Mouse (Mus musculus): Measurements from ENCODE around the gene Dscam.
A peak's percentile ranks its signal among the peaks of the same experiment; 100 is the strongest.

The Dscam gene

DNA sequence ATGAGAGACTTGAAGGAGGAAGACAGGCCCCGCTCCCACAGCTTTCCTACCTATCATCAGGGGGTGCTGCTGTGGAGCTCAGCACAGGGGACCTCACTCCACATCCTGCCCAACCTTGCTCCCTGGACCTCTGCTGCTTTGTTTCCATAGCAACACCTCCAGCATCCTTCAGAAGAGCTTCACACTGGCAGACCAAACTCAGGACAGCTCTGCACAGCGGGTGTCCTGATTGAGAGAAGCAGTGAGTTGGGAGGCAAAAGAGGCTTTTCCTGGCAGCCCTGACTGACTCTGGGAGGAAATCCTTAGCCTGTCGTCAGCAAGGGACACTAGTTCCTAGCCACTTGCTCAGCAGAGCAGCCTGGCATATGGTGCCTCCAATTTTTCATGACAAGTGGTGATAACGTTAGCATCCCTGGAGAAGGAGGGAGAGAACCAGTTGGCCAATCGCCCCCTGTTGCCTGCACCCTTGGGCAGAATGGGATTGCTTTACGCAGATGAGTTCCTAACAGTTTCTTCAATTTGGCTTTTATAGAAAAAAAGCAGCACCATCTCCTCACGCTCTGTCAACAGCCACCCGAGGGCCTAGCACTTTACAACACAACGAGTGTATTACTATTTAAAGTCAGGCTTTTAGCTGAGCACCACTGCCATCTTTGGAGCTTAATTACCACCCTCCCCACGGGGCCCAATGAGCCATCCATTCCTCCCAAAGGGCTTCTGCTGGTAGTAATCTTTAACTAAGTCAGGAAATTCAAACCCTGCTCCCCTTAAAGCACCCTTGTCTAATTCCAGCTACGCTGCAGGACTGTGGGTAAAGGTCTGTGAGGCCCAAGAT is 224.9 kb downstream of the Dscam start:
- no peak for DNase-seq (ENCODE audit: low spot score in 2 of 2)

DNA sequence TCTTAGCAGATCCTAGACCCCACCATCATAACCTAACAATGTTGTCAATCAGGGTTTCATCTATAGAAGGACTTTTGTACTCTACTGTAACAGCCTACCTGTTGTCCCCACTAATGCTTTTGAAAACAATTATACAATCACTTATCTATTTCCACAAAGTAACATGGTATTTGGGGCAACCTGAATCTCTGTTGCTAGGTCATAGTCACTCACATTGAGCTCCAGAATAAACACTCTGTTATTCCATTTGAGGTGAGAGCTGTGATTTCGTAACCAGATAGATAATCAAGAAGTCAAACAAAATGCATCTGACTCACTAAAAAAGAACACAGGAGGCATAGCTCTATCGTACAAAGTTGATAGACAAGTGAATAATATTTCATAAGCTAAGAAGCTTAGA is 226.9 kb downstream of the Dscam start:
- no peak for DNase-seq (ENCODE audit: low spot score in 2 of 2)

DNA sequence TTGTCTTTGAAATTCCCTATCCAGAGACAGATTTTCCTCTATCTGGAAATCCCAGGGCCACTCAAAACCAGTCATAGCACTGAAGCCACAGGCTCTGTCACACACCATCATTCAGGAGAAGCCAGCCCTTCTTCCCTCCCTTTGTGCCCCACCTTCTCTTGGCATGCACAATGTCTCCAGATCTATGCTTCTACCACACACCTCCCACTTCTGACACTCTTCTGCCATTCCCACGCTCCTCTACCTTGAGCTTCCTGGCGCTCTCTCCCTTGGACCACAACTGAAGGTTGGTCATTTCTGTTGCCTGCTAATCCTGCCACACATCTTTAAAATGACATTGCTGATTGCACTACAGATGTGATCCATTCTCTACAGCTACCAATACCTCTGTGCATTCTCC is 235.8 kb downstream of the Dscam start:
- no peak for DNase-seq (ENCODE audit: low spot score in 2 of 2)

DNA sequence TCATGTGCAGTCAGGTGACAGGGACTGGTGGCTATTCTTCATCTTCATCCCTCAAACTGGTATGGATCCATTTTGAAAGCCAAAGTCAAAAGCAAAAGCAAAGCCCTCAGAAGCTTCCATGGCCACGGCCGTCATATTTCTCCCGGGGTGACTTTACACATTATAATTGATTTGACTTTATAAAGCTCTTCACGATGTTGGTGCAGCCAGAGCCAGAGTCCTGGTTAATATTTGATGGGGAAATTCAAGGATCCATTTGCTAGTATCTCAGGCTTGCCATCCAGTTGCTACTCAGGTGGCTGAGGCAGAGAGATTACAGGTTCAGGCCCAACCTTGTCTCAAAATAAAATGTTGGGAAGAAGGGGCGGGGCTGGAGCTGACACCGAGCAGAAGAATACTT is 238.3 kb downstream of the Dscam start:
- DNase-seq (ENCODE audit: low spot score in 2 of 2), result no peak

DNA sequence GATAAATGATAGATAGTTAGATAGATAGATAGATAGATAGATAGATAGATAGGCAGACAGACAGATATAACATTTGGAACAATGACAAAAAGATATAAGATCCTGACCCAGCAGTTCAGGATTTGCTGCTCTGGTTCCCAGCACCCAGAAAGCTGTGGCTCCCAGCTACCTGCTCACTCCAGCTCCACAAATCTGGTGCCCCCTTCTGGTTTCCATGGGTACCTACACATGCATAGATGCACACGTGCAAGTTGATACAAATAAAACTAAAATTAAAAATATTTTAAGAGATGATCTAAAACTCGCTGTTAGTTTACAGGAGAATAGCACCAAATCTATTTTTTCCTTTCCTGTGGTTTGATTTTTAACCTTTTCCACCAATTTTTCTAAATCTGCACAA is 238.8 kb downstream of the Dscam start:
- DNase-seq (ENCODE audit: low spot score in 2 of 2), result no peak

DNA sequence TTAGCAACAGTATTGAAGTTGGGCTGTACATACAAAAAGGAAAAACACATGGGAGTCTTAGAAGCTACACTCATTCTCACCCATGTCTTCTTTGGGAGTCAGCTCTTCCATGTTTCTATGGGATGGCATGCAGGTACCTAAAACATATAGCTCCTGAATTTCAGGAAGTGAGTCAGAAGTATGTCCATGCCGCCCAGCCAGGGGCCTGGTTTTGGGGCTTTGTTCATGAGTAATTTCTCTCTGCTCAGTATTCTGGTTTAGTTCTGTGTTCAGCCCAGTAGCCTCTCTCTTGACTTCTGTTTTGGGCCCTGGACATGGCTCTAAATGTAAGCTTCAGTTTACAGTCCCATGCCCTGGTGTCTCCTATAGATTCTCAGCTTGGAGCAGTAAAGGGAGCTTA is 242.5 kb downstream of the Dscam start:
- DNase-seq (ENCODE audit: low spot score in 2 of 2), result no peak

DNA sequence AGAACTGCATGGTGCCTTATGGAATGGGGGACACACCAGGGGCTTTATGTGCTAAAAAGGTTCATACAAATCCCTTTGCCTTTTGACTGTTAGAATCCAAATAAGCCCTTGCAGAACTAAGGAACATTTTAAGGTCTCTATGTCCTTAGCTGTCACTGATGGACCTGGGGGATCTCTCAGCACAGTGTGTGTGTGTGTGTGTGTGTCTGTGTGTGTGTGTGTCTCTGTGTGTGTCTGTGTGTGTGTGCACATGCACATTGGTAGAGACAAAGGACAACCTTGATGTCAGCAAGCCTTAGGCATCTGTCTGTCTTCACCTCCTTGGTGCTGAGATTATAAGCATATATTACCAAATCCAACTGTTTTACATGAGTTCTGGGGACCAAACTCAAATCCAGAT is 243.1 kb downstream of the Dscam start:
- no peak for DNase-seq (ENCODE audit: low spot score in 2 of 2)

DNA sequence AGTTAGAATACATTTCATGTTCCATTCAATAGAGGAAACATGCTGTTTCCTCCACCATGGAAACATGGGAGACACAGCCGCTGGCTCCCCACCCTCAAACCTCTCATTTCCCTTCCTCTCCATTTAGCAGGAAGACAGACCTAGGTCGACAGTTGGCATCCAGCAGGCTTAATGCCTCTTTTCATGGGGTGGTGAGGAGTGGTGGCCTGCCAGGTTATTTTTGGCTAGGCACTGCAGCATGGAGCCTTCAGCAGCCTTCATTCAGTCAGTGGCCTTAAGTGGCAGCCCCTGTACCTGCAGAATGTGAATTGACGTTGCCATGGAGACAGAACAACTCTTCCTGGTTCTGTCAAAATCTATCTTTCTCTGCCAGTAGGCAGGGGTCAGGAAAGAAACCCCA is 243.6 kb downstream of the Dscam start:
- no peak for DNase-seq (ENCODE audit: low spot score in 2 of 2)

DNA sequence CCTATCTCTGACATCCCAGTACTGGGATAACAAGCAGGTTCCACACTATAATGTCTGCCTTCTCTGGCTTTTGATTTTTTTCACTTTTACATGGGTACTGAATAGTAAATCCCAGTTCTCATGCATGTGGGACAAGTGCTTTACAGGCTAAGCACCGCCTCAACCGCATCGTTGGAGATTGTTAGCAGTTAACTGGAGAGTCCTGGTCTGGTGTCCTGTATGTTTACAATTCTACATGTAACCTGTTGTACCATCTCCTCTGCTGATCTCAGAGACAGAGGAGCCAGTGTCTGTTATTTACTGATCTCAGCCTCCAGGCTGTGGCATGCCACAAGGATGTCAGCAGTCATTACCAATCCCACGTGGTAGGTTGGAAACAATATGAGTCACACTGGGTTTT is 246.6 kb downstream of the Dscam start:
- no peak for DNase-seq (ENCODE audit: low spot score in 2 of 2)

DNA sequence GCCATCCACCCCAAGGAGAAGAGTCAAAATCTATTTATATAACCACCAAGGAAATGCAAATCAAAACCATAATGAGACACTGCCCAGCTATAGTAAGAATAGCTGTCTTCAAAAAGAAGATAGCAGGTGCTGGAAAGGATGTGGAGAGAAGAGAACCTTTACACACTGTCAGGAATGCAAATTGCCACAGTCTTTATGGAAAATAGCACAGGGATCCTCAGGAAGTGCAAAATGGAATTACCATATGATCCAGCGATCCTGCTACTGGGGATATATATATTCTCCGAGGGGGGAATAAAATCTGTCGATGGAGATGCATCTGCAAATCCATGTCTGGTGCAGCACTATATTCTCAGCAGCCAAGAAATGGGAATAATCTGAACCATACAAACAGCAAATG is 256.1 kb downstream of the Dscam start:
- no peak for DNase-seq (ENCODE audit: low spot score in 2 of 2)

DNA sequence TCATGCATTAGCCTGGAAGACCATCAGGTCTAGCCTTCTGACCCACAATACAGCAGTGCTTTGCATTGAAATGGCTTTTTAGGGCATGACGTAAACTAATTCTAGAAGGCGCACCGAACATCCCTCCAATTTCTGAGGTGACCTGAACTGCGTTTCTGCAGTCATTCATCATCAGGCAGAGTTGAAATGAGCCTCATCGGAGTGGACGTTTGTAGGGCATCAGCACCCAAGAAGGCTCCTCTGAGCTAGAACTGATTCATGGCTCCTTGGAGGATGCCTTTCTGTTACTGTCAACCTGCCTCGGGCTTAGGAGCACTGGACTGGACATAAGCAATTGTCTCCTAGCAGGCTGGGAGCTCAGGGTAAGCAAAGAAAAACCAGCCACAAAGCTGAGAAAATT is 257.7 kb downstream of the Dscam start:
- DNase-seq (ENCODE audit: low spot score in 2 of 2), result no peak

DNA sequence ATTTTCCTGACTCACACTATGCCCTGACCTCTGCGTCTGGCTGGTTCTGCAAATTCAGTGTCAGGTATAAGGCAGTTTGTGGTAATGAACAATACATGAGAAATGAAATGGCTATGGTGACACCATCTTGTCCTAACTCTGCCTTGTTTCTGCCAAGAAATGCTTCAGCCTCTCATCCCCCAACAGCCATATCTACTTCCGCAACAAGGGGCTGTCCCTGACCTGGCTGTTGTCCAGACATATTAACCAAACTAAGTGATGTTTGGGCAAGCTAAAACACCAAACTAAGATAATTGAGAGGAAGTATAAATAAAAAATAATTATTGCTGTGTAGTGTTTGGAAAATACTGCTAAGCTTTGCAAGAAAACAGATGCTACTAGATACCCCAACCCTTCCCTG is 258.4 kb downstream of the Dscam start:
- no peak for DNase-seq (ENCODE audit: low spot score in 2 of 2)

DNA sequence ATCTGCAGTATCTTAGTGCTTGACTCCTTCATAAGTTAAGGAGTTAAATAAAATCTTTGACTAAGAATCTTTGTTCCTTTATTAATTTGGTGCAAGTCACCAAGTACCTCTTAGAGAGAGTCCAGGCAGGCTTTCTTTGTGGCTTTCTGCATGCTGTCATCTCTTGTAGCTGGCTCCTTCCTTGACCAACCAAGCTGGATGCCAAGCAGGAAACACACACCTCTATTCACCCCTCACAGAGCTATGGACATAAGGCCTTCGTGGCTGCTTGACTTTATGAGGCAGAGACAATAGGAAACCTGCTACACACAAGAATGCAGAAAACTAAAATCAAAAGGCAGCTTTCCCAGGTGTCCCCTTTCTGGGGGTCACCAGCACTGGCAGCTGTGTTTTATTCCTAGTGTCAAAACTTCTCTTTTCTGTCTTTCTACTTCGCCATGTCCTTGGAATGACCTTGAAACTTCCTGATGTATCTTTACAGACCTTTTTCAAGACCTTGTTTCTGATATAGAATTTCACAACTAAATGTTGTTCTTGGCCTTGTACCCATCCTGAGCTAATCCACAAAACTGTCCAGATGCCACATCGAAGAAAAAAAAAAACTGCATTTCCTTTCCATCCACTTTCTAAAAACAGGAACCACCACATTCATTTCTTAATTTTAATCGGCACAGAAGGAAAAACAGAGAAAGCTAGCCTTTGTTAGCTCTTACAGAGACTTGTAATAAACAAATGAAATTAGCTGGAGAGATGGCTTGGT is 260.0 kb downstream of the Dscam start:
- no peak for DNase-seq (ENCODE audit: low spot score in 2 of 2)

DNA sequence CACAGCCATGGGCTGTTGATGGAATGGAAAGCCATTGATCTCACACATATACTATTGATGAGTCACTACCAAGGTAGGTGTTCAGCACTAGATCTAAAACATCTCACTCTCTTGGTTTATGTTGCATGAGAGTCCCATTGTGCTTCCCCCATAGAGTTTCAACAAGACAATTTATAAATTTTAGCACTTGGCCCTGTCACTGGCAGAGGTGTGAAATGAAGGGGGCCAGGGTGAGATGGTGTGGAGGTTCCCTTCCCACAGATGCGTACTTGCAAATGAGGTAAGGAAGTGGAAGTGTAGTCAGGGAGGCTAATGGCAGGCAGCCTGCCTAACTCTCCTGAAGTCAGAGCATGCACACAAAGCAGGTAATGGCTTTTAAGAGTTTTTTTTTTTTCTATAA is 262.7 kb downstream of the Dscam start:
- no peak for DNase-seq (ENCODE audit: low spot score in 2 of 2)

DNA sequence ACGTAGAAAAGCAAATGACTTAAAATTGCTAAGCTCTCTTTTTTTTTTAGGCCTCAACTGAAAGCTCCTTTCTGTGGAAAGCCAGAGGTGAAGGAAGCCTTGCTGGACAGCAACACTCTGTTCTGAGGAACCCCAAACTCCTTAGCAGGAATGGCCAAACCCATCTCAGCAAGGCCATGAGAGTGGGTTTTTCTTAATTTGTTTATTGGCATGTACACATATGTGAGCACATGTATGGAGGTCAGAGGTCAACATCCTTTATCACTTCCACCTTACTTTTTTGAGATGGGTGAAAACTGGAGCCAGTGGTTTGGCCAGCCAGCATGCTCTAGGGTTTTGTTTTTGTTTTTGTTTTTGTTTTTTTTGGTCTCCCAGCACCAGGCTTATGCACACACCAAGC is 263.5 kb downstream of the Dscam start:
- DNase-seq (ENCODE audit: low spot score in 2 of 2), result no peak

DNA sequence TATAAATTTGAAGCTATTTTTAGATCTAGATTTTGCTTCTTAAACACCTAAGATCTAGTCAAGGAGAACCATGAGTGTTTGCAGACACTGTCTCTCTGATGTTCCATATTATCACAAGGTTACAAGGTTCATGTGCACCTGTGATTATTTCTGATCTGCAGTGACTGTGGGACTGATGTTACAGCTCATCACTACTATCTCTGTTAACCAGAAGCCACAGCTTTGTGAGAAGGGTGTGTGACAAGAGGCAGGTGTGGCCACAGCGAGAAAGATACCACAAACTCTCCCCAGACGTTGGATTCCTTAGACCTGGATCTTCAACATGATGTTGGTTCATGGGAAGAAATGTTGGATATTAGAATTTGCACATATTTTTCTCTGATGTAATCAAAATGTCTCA is 263.9 kb downstream of the Dscam start:
- peak; percentile 3 to 31 for DNase-seq (ENCODE audit: low spot score in 2 of 2)

DNA sequence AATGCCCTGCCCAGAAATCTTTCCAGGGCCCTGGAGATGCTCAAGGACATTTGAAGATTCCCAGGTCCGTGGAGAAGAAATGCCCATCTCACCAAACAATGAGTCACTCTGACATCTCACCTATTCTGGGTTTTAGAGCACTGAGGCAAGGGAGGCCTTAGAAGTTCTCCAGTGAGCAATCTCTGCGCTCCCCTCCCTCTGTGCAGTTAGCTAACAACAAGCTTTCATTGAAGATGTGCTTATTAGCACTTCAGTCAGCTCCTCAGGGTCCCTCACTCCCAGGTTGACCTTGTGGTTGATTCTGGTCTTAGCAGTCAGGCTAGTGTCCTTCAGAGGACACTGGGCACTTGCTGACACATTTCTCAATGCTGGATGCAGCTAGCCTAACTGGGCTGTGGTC is 265.8 kb downstream of the Dscam start:
- no peak for DNase-seq (ENCODE audit: low spot score in 2 of 2)

DNA sequence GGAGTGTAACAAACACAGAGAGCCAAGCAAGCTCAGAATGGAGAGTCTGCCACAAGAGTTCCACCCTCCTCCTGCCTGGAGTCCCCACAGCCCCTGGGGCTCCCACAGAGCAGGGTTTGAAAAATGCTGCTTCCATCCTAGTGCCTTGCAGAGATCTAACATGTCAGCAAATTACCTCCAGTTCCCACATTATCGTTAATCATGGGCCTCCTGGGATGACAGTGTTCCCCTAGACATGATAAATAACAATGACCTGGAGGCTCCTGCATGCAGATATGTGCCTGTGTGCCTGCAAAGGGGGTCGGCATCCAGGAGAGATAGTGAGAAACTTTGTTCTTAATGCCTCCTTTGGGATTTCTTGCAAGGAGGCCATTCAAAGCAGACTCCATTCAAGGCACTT is 266.2 kb downstream of the Dscam start:
- no peak for DNase-seq (ENCODE audit: low spot score in 2 of 2)

DNA sequence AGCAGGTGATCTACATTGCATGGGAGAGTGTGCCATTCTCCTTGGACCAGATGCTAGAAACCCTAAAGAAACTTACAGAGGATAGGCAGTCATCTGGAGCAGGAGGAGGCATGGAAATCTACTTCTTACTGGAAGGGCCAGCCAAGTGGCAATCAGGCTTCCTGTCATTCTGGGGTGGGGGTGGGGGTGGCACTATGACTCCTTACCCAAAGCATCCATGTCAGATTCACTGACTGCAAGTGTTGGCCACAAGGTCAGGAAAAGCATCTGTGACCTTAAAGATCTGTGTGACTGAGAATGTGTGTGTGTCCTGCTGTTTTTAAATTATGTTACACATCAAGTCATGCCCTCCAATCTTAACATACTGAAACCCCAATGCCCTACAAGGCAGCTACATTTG is 268.0 kb downstream of the Dscam start:
- no peak for DNase-seq (ENCODE audit: low spot score in 2 of 2)

DNA sequence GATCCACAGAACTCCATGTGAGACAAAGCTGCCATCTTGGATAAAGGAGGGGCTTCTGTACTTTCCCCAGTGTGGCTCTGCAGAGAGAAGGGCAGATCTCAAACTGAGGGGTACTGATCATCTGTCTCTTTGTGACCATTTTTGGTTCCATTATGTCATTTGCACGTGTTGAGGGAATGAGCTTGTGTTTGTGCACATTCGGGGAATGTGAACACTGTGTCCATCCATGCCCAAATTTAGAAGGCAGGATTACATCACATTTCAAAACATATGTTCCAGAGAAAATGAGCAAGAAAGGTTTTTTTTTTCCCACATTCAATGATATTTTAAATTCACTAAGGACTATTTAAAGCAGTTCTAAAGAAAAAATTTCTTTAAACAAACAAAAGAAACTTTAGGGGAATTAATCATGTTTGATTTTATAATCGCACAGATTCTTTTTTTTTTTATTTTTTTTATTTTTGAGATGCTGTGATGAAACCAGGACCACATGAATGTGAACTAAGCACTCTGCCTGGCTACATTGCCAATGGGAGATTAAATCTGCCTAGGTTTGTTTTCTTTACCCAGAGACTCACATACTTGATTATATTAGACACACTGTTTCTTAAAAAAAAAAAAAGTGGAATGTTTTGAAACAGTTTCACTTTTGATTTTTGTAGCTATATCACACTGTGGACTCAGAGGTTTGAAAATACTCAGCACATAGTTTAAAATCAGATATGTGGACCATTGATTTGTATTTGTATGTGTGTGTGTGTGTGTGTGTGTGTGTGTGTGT is 269.1 kb downstream of the Dscam start:
- no peak for DNase-seq (ENCODE audit: low spot score in 2 of 2)

DNA sequence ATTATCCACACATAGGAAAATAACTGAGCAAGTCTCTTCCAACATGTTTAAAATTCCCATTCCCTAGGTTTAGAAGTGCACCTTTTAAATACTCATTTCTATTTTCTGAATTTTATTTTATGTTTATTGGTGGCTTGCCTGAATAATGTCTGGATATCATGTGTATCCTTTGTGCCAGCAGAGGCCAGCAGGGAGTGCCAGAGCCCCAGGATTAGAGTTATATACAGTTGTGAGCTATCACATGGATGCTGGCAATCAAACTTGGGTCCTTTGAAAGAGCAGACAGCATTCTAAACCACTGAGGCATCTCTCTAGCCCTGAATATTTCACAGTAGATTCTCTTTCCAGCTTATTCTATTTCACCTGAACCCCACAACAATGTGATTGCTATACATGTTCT is 271.2 kb downstream of the Dscam start:
- DNase-seq (ENCODE audit: low spot score in 2 of 2), result no peak

DNA sequence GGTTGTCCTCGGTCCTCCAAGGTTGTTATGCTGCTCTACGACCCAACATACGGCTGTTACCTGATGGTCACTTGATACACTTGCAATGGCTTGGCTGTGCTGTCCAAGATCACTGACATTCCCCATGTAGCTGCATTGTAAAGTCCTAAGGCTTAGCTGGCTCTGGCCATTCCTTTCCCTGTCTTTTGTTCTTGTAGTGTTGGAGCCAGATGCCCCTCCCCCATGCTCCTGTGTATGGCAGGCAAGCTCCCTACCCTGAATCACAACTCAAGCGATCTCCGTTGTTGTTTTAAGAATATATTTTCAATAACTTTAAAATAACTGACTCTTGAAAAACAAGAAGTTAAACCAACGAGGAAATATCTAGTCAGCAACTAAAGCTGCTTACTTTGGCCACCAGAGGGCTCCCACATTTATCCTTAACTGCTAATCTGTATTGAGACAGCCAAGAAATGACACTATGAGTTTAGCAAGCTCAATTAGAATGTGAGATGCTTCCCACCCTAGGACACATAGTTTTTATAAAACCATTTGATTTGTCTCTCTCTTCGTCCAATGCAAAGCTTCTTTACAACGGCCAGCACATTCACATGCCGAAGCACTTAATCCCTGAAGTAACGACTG is 273.9 kb downstream of the Dscam start:
- no peak for DNase-seq (ENCODE audit: low spot score in 2 of 2)
